Mouse (Mus musculus) embryo, embryonic 11.5 days (tissue): ENCODE data around the gene St8sia6.
"Not testable (repeated sequence)": the region's sequence is repeated elsewhere in the genome, so short reads cannot be mapped to it uniquely, and the experiment has no call there.

Source experiments
- DNase-seq: peaks from one replicate; pipeline ENCODE4 v3.0.0-alpha.2; 2012; ENCODE audit warnings: low read depth, low spot score

Gene St8sia6

GRCm38 (mm10) chr2:13630136-13630832 is 163.6 kb downstream of the St8sia6 start:
- DNase-seq = no peak

DNA sequence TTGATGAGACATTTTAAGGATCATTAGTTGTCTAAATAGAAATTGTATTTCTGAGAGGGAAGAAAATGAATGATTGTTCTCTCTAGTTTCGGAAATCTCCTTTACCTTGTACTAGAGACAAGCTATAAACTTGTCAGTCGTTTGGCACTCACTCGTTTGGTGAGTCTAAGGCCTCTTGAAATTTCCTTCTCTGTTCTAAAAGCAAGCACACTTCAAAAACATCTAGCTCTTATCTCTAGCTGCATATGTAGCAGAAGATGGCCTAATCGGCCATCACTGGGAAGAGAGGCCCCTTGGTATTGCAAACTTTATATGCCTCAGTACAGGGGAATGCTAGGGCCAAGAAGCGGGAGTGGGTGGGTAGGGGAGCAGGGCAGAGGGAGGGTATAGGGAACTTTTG is 190.2 kb downstream of the St8sia6 start:
- not testable (repeated sequence) for DNase-seq

- no peak for DNase-seq
These were observed 190.8 kb downstream of the St8sia6 start for GRCm38 (mm10) chr2:13603093-13603492.
